Mouse (Mus musculus): ENCODE measurements around the gene Gm10644. TPM values are rescaled to one million over a fixed set of nuclear protein-coding genes. Genes with fewer than 3 reads are reported as not detected.
"Not testable (repeated sequence)": the region's sequence is repeated elsewhere in the genome, so short reads cannot be mapped to it uniquely, and the experiment has no call there.

The Gm10644 gene
- polyA plus RNA-seq, 1 experiment from 2014 or later, result 0.37 TPM

GRCm38 (mm10) chr8:83983222-83983621, 28.2 kb upstream of the Gm10644 start:
- not testable (repeated sequence) for H3K4me3 ChIP-seq (ENCODE audit: low read depth, low read length); ATAC-seq (replicated peaks; ENCODE audit: low FRiP score, low TSS enrichment, low read depth); H3K27ac ChIP-seq (ENCODE audit: low read depth); H3K27me3 ChIP-seq (replicated peaks; ENCODE audit: control insufficient read depth, insufficient read depth, low read length); H3K4me2 ChIP-seq (ENCODE audit: low read length); H3K9ac ChIP-seq (ENCODE audit: low read length); H3K4me1 ChIP-seq (replicated peaks; ENCODE audit: control insufficient read depth, insufficient read depth, low read length); DNase-seq (ENCODE audit: low spot score); H3K9me3 ChIP-seq (ENCODE audit: control insufficient read depth, low read length)
- 96% methylated on average over 2 of the region's 2 CpGs for WGBS
- H3K36me3 ChIP-seq (ENCODE audit: control insufficient read depth, insufficient read depth, low read length), result peaks cover 91% of the 10 kb centered on the region

GRCm38 (mm10) chr8:83982449-83982848, 27.4 kb upstream of the Gm10644 start:
- H3K27me3 ChIP-seq (replicated peaks; ENCODE audit: control insufficient read depth, insufficient read depth, low read length), result no peaks in the 10 kb centered on the region

GRCm38 (mm10) chr8:83981533-83981932, 26.5 kb upstream of the Gm10644 start:
- DNase-seq (ENCODE audit: low spot score), result no peak
- Histone ChIP-seq H3K9me3 (ENCODE audit: control insufficient read depth, low read length) (no peaks in the 10 kb centered on the region), H3K27me3 (replicated peaks; ENCODE audit: control insufficient read depth, insufficient read depth, low read length) (no peaks in the 10 kb centered on the region), H3K4me1 (replicated peaks; ENCODE audit: control insufficient read depth, insufficient read depth, low read length) (peaks cover 13% of the 10 kb centered on the region), H3K4me2 (ENCODE audit: low read length) (no peak overlapping the region), H3K9ac (ENCODE audit: low read length) (no peak overlapping the region), H3K27ac (ENCODE audit: low read depth) (no peak overlapping the region), H3K36me3 (ENCODE audit: control insufficient read depth, insufficient read depth, low read length) (peaks cover 78% of the 10 kb centered on the region), H3K4me3 (ENCODE audit: low read depth, low read length) (no peak overlapping the region)
- 95% methylated on average over 7 of the region's 7 CpGs for WGBS
- no peak for ATAC-seq (replicated peaks; ENCODE audit: low FRiP score, low TSS enrichment, low read depth)

More at GRCm38 (mm10) chr8:83982449-83982848, 27.4 kb upstream of the Gm10644 start:
- Histone ChIP-seq H3K9ac (ENCODE audit: low read length) (no peak overlapping the region), H3K4me1 (replicated peaks; ENCODE audit: control insufficient read depth, insufficient read depth, low read length) (peaks cover 5% of the 10 kb centered on the region), H3K4me3 (ENCODE audit: low read depth, low read length) (no peak overlapping the region), H3K9me3 (ENCODE audit: control insufficient read depth, low read length) (no peaks in the 10 kb centered on the region), H3K4me2 (ENCODE audit: low read length) (no peak overlapping the region), H3K36me3 (ENCODE audit: control insufficient read depth, insufficient read depth, low read length) (peaks cover 87% of the 10 kb centered on the region), H3K27ac (ENCODE audit: low read depth) (no peak overlapping the region)
- DNase-seq (ENCODE audit: low spot score), result no peak
- ATAC-seq (replicated peaks; ENCODE audit: low FRiP score, low TSS enrichment, low read depth), result no peak
- 80% methylated on average over 4 of the region's 4 CpGs for WGBS

- DNase-seq (ENCODE audit: low spot score) (no peak), ATAC-seq (replicated peaks; ENCODE audit: low FRiP score, low TSS enrichment, low read depth) (no peak)
- Histone ChIP-seq H3K4me2 (ENCODE audit: low read length) (no peak overlapping the region), H3K9ac (ENCODE audit: low read length) (no peak overlapping the region), H3K4me1 (replicated peaks; ENCODE audit: control insufficient read depth, insufficient read depth, low read length) (peaks cover 13% of the 10 kb centered on the region), H3K36me3 (ENCODE audit: control insufficient read depth, insufficient read depth, low read length) (peaks cover 72% of the 10 kb centered on the region), H3K4me3 (ENCODE audit: low read depth, low read length) (no peak overlapping the region), H3K27ac (ENCODE audit: low read depth) (no peak overlapping the region), H3K9me3 (ENCODE audit: control insufficient read depth, low read length) (no peaks in the 10 kb centered on the region), H3K27me3 (replicated peaks; ENCODE audit: control insufficient read depth, insufficient read depth, low read length) (no peaks in the 10 kb centered on the region)
- 85% methylated on average over 8 of the region's 8 CpGs for WGBS
Measured at GRCm38 (mm10) chr8:83980845-83981244, 25.8 kb upstream of the Gm10644 start.

DNA sequence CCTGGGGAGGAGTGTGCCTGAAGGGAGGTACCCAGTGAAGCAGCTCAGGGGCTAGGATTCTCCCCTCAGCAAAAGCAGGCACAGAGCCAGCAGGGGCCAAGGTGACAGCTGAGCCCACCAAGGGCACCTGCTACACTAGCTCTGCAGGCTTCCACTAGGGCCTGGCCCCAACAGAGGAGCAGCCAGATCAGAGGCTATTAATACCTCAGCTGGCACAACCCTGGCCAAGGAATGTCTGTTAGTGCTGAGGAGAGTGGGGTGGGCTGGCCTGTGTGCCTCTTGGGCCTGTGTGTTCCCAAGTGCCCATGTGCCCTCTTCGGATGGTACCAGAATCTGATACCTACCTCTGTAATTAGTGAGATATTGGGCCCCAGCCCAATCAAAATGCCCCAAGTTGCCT, 25.2 kb upstream of the Gm10644 start:
- no peaks in the 10 kb centered on the region for H3K27me3 ChIP-seq (replicated peaks; ENCODE audit: control insufficient read depth, insufficient read depth, low read length)
- ATAC-seq (replicated peaks; ENCODE audit: low FRiP score, low TSS enrichment, low read depth), result no peak
- no peak overlapping the region for H3K27ac ChIP-seq (ENCODE audit: low read depth)
- peaks cover 66% of the 10 kb centered on the region for H3K36me3 ChIP-seq (ENCODE audit: control insufficient read depth, insufficient read depth, low read length)
- H3K4me2 ChIP-seq (ENCODE audit: low read length), result no peak overlapping the region
- H3K9me3 ChIP-seq (ENCODE audit: control insufficient read depth, low read length), result no peaks in the 10 kb centered on the region
- no peak overlapping the region for H3K9ac ChIP-seq (ENCODE audit: low read length)
- no peak overlapping the region for H3K4me3 ChIP-seq (ENCODE audit: low read depth, low read length)
- 85% methylated on average over 1 of the region's 1 CpGs for WGBS
- peaks cover 13% of the 10 kb centered on the region for H3K4me1 ChIP-seq (replicated peaks; ENCODE audit: control insufficient read depth, insufficient read depth, low read length)
- DNase-seq (ENCODE audit: low spot score), result no peak

DNA sequence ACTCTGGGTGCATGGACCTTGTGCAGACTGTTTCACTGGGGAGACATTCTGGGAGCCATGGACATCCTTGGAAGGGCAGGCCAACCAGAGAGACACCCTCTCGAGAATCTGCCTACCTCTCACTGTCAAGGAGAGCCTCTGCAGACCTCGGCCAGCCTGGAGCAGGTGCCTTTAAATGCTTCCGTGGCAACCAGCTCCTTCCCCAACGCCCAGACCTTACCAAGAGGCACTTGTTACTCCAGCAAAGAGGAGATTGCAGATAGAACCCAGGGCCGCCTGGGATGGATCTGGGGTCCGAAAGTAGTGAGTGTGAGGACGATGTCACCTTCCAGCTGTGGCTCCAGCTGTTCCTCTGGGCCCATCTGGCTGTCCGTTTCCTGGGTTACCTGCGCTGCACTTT, 23.2 kb upstream of the Gm10644 start:
- no peak for ATAC-seq (replicated peaks; ENCODE audit: low FRiP score, low TSS enrichment, low read depth)
- H3K27ac ChIP-seq (ENCODE audit: low read depth), result no peak overlapping the region

GRCm38 (mm10) chr8:83977646-83978045, 22.6 kb upstream of the Gm10644 start:
- Histone ChIP-seq H3K9me3 (ENCODE audit: control insufficient read depth, low read length) (no peaks in the 10 kb centered on the region), H3K4me1 (replicated peaks; ENCODE audit: control insufficient read depth, insufficient read depth, low read length) (peaks cover 23% of the 10 kb centered on the region), H3K27ac (ENCODE audit: low read depth) (no peak overlapping the region), H3K4me3 (ENCODE audit: low read depth, low read length) (no peak overlapping the region), H3K36me3 (ENCODE audit: control insufficient read depth, insufficient read depth, low read length) (peaks cover 43% of the 10 kb centered on the region), H3K4me2 (ENCODE audit: low read length) (no peak overlapping the region; the same call in 1 of the 2 replicates), H3K9ac (ENCODE audit: low read length) (no peak overlapping the region), H3K27me3 (replicated peaks; ENCODE audit: control insufficient read depth, insufficient read depth, low read length) (no peaks in the 10 kb centered on the region)
- DNase-seq (ENCODE audit: low spot score) (no peak), ATAC-seq (replicated peaks; ENCODE audit: low FRiP score, low TSS enrichment, low read depth) (no peak)
- WGBS, result 46% methylated on average over 6 of the region's 6 CpGs

More for the DNA sequence above, 23.2 kb upstream of the Gm10644 start:
- Histone ChIP-seq H3K27me3 (replicated peaks; ENCODE audit: control insufficient read depth, insufficient read depth, low read length) (no peaks in the 10 kb centered on the region), H3K9ac (ENCODE audit: low read length) (no peak overlapping the region), H3K4me3 (ENCODE audit: low read depth, low read length) (no peak overlapping the region), H3K4me2 (ENCODE audit: low read length) (no peak overlapping the region), H3K9me3 (ENCODE audit: control insufficient read depth, low read length) (no peaks in the 10 kb centered on the region), H3K36me3 (ENCODE audit: control insufficient read depth, insufficient read depth, low read length) (peaks cover 48% of the 10 kb centered on the region), H3K4me1 (replicated peaks; ENCODE audit: control insufficient read depth, insufficient read depth, low read length) (peaks cover 23% of the 10 kb centered on the region)
- no peak for DNase-seq (ENCODE audit: low spot score)
- 69% methylated on average over 9 of the region's 9 CpGs for WGBS

- H3K27me3 ChIP-seq (replicated peaks; ENCODE audit: control insufficient read depth, insufficient read depth, low read length), result no peaks in the 10 kb centered on the region
- no peaks in the 10 kb centered on the region for H3K9me3 ChIP-seq (ENCODE audit: control insufficient read depth, low read length)
- H3K4me3 ChIP-seq (ENCODE audit: low read depth, low read length), result no peak overlapping the region
- H3K36me3 ChIP-seq (ENCODE audit: control insufficient read depth, insufficient read depth, low read length), result peaks cover 35% of the 10 kb centered on the region
- no peak overlapping the region for H3K4me2 ChIP-seq (ENCODE audit: low read length)
- 73% methylated on average over 5 of the region's 5 CpGs for WGBS
- H3K9ac ChIP-seq (ENCODE audit: low read length), result no peak overlapping the region
- no peak for ATAC-seq (replicated peaks; ENCODE audit: low FRiP score, low TSS enrichment, low read depth)
- H3K4me1 ChIP-seq (replicated peaks; ENCODE audit: control insufficient read depth, insufficient read depth, low read length), result peaks cover 26% of the 10 kb centered on the region
- DNase-seq (ENCODE audit: low spot score), result no peak
- no peak overlapping the region for H3K27ac ChIP-seq (ENCODE audit: low read depth)
Measured at GRCm38 (mm10) chr8:83976779-83977350, 21.9 kb upstream of the Gm10644 start.

GRCm38 (mm10) chr8:83976101-83976630, 21.2 kb upstream of the Gm10644 start:
- WGBS, result 88% methylated on average over 4 of the region's 4 CpGs
- Histone ChIP-seq H3K4me3 (ENCODE audit: low read depth, low read length) (no peak overlapping the region), H3K27me3 (replicated peaks; ENCODE audit: control insufficient read depth, insufficient read depth, low read length) (no peaks in the 10 kb centered on the region), H3K27ac (ENCODE audit: low read depth) (no peak overlapping the region), H3K9ac (ENCODE audit: low read length) (no peak overlapping the region), H3K4me2 (ENCODE audit: low read length) (no peak overlapping the region), H3K9me3 (ENCODE audit: control insufficient read depth, low read length) (no peaks in the 10 kb centered on the region), H3K4me1 (replicated peaks; ENCODE audit: control insufficient read depth, insufficient read depth, low read length) (peaks cover 27% of the 10 kb centered on the region), H3K36me3 (ENCODE audit: control insufficient read depth, insufficient read depth, low read length) (peaks cover 28% of the 10 kb centered on the region)
- DNase-seq (ENCODE audit: low spot score) (no peak), ATAC-seq (replicated peaks; ENCODE audit: low FRiP score, low TSS enrichment, low read depth) (no peak)
